Mouse (Mus musculus): ENCODE data around the gene Brd3. TPM values are rescaled to one million over a fixed set of nuclear protein-coding genes. Genes with fewer than 3 reads are reported as not detected.
"Not testable (repeated sequence)": the region's sequence is repeated elsewhere in the genome, so short reads cannot be mapped to it uniquely, and the experiment has no call there.

Gene Brd3
- polyA plus RNA-seq, 1 experiment from 2014 or later = 124 TPM

DNA sequence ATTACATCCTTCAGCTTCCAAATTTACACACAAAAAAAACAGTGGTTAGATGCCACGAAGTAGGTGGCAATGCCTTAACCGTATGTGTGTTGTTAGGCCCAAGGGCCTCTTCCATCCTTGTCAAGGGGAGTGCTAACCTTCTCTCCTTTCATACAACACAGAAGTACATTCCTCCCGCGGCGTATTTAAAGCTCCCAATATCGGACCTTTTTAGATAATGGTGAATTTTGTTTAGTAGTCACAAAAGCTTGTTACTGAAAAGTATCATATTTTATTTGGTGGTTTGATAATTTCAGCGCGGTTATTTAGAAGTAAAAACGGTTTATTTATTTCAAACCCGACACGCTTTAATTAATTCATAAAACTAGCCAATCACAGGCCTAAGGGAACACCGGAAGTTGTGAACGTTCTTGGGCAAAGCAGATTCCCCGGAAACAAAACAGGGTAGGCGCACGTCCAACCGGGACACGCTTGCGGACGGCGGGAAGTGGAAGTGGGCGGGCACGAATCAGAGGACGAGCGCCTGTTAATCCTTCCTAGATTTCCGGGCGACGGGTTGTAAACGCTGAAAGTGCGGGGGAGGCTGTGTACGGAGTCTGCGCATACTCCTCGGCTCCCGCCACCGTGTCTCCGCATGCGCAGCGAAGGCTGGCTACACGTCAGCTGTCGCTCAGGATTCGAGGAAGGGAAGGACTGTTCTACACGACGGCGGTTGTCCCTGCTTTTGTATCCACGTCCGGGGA is 32.5 kb upstream of the Brd3 start:
- WGBS = under 1% methylated on average over 46 of the region's 46 CpGs
- H3K9ac ChIP-seq = peak overlapping the region; percentile 60
- peak overlapping the region; percentile 87 for H3K27ac ChIP-seq
- H3K4me1 ChIP-seq = peaks cover 18% of the 10 kb centered on the region
- no peaks in the 10 kb centered on the region for H3K9me3 ChIP-seq (replicated peaks)
- ATAC-seq (replicated peaks; ENCODE audit: low FRiP score) = peak; percentile 98
- peak overlapping the region; percentile 72 for H3K4me2 ChIP-seq
- no peaks in the 10 kb centered on the region for H3K27me3 ChIP-seq
- peak overlapping the region; percentile 47 for H3K4me3 ChIP-seq (replicated peaks)
- peaks cover 26% of the 10 kb centered on the region for H3K36me3 ChIP-seq

DNA sequence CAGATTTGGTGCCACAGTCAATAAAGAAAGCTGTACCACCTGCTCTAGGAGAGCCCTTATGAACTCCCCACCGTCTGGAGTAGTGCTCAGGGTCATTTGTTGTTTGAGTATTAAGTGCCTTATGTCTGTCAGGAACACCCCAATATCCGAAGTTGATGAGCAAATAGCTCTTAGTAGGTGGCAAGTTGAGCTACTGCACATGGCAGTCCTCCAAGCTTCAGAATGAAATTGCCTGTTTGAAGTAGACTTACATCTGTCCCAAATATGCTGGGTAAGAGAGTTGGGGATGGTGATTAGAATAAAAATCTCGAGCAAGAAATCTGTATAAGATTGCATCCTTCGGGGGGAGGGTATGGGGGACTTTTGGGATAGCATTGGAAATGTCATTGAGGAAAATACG is 31.9 kb upstream of the Brd3 start:
- Histone ChIP-seq H3K9me3 (replicated peaks) (no peaks in the 10 kb centered on the region), H3K27me3 (no peaks in the 10 kb centered on the region), H3K36me3 (peaks cover 32% of the 10 kb centered on the region), H3K27ac (peak overlapping the region; percentile 87), H3K4me3 (replicated peaks) (peak overlapping the region; percentile 47), H3K4me2 (peak overlapping the region; percentile 72), H3K4me1 (peaks cover 18% of the 10 kb centered on the region), H3K9ac (no peak overlapping the region)
- 16% methylated on average over 5 of the region's 5 CpGs for WGBS
- no peak for ATAC-seq (replicated peaks; ENCODE audit: low FRiP score)

DNA sequence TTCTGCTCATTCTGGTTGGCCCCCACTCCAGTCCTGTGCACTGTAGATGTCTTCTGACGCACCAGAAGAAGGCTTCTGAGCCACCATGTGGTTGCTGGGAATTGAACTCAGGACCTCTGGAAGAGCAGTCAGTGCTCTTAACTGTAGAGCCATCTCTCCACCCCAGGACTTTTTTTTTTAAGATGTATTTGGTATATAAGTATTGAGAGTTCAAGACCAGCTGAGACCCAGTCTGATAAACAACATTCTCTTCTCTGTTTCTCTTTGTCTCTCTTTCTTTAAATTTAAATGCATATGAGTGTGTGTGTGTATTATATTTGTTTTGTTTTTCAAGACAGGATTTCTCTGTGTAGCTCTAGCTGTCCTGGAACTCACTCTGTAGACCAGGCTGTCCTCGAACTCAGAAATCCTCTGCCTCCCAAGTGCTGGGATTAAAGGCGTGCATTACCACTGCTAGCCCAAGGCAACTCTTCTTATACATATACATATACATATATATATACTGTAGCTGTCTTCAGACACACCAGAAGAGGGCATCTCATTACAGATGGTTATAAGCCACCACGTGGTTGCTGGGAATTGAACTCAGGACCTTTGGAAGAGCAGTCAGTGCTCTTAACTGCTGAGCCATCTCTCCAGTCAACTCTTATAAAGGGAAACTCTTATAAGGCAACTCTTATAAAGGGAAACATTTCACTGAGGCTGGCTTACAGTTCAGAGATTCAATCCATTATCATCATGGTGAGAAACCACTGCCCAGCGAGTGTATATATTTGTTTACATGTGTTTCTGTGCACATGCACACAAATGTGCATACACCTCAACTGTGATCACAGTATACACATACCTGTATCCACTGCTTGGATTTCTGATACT is 31.2 kb upstream of the Brd3 start:
- not testable (repeated sequence) for H3K9me3 ChIP-seq (replicated peaks); H3K9ac ChIP-seq; H3K27me3 ChIP-seq; ATAC-seq (replicated peaks; ENCODE audit: low FRiP score)
- Histone ChIP-seq H3K4me3 (replicated peaks) (peak overlapping the region; percentile 47; the same call in 1 of the 2 replicates), H3K4me1 (peaks cover 18% of the 10 kb centered on the region), H3K27ac (peak overlapping the region; percentile 87), H3K36me3 (peaks cover 38% of the 10 kb centered on the region), H3K4me2 (peak overlapping the region; percentile 72)
- WGBS = 66% methylated on average over 5 of the region's 5 CpGs

DNA sequence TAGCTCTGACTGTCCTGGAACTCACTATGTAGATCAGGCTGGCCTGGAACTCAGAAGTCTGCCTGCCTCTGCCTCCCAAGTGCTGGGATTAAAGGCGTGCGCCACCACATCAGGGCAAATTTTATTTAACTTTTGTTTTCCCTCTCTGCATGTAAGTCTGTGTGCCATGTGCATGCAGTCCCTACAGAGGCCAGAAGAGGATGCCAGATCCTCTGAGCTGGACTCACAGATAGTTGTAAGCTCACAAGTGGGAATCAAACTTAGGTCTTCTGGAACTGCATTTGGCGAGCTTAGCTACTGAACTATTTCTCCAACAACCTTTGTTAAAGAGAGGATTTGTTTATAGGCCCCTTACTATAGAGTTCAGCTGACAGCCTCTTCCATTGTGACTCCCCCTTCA is 10.8 kb upstream of the Brd3 start:
- H3K9me3 ChIP-seq (replicated peaks) = no peaks in the 10 kb centered on the region
- no peak overlapping the region for H3K9ac ChIP-seq
- no peaks in the 10 kb centered on the region for H3K27me3 ChIP-seq
- no peak overlapping the region for H3K4me3 ChIP-seq (replicated peaks)
- WGBS = 92% methylated on average over 3 of the region's 3 CpGs
- H3K4me2 ChIP-seq = no peak overlapping the region
- no peak overlapping the region for H3K27ac ChIP-seq
- H3K4me1 ChIP-seq = peaks cover 30% of the 10 kb centered on the region
- no peak for ATAC-seq (replicated peaks; ENCODE audit: low FRiP score)
- peaks cover 54% of the 10 kb centered on the region for H3K36me3 ChIP-seq

DNA sequence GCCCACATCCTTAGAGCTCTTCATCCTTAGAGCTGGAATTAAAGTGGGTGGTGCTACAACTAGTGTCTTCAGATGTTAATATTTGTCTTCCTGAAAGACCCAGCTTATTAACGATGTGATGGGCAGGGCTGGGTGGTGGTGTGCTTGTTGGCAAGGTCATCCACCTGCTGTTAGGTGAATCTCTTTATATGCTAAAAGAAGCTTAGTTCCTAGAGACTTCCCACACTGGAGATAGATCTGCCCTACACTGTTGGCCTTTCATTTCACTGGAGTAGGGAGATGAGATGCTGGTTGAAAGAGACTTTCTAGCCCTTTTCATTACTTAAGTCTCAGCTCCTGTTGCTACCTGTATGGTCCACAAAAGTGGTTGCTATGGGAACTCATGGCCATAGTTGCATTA is 8.8 kb upstream of the Brd3 start:
- H3K27me3 ChIP-seq = no peaks in the 10 kb centered on the region
- H3K9ac ChIP-seq = peak overlapping the region; percentile 88
- no peak overlapping the region for H3K27ac ChIP-seq
- no peak for ATAC-seq (replicated peaks; ENCODE audit: low FRiP score)
- H3K36me3 ChIP-seq = peaks cover 34% of the 10 kb centered on the region
- WGBS = 5% methylated on average over 1 of the region's 1 CpGs
- H3K4me3 ChIP-seq (replicated peaks) = peak overlapping the region; percentile 81
- peak overlapping the region; percentile 93 for H3K4me2 ChIP-seq
- H3K4me1 ChIP-seq = peaks cover 30% of the 10 kb centered on the region
- H3K9me3 ChIP-seq (replicated peaks) = 0 out of 2 replicates have a peak, but pooled peaks cover 3% of the 10 kb centered on the region

DNA sequence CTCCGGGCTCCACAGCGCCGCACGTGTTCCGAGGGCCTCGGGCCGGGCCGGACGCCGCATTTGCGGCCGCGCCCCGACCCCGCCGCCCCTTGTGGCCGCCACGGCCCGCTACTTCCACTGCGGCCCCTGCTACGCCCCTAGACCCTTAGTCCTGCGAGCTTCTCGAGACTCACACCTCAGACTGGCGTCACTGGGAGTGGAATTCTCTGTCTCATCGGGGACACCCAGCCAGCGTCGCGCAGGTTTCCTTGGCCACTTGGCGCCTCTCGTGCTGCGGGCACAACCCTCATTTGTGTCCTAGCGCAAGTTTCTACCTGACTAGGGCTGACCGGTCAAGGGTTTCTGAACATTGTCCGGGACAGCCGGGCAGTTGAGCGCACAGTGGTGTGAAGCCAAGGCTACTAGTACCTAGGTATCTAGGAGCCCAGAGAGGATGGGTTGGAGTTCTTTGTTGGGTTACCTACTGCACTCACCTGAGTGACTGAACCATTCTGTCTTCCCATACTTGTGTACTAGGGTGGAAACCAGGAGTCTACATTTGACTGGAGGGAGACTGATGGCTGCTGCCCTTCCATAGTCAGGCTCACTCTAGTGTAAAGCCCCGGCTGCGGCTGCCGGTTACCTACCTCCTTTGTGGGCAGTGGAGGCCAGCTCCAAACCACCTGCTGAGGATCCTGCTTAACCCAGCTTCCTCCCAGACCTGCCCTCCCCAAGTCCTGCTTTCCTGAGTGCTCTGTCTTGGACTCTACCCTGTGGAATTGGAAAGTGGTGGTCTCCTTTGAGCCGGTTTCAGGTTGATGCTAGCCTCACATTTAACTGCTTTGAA is 8.1 kb upstream of the Brd3 start:
- WGBS = under 1% methylated on average over 40 of the region's 40 CpGs
- H3K9ac ChIP-seq = peak overlapping the region; percentile 88
- peak; percentile 69 for ATAC-seq (replicated peaks; ENCODE audit: low FRiP score)

DNA sequence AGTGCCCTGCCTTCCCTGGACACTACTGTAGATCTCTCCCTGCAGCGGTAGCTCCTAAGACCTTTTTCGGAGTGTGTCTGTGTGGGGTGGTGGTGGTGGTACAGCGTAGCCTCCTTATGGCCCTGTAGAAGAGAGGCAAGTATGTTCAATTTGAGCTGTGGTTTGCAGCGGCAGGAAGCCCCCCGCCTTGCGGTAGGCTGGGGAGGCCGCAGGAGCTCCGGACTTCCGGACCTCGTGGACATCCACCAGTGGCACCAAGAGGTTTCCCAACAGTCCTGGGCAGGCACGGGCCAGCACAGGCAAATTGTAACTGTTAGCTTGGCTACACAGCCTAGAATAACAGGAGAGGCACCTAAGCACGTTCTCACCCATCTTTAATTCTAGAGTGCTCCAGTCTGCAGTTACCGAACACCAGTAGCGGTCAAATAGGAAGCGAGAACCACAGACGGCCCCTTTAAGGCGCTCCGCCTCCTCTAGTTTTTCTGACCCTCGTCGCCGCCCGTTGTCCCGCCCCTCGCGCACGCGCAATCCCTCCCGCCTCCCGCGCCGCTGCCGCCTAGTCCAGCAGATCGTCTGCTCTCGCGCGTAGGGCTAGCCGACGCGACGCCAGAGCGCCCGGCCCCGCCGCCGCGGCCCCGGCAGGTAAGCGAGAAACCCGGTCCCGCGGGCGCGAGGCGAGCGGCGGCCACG is 7.3 kb upstream of the Brd3 start, which contains the start of gene Wdr5:
Gene Wdr5 (plus strand): TSS at position 519 of the 690 bp plus-strand sequence.
- peaks cover 30% of the 10 kb centered on the region for H3K4me1 ChIP-seq

More for the DNA sequence above, 8.1 kb upstream of the Brd3 start:
- peaks cover 27% of the 10 kb centered on the region for H3K36me3 ChIP-seq
- H3K27ac ChIP-seq = peak overlapping the region; percentile 91
- H3K4me1 ChIP-seq = peaks cover 30% of the 10 kb centered on the region
- H3K4me2 ChIP-seq = peak overlapping the region; percentile 93
- H3K9me3 ChIP-seq (replicated peaks) = 0 out of 2 replicates have a peak, but pooled peaks cover 3% of the 10 kb centered on the region
- peak overlapping the region; percentile 81 for H3K4me3 ChIP-seq (replicated peaks)
- no peaks in the 10 kb centered on the region for H3K27me3 ChIP-seq

DNA sequence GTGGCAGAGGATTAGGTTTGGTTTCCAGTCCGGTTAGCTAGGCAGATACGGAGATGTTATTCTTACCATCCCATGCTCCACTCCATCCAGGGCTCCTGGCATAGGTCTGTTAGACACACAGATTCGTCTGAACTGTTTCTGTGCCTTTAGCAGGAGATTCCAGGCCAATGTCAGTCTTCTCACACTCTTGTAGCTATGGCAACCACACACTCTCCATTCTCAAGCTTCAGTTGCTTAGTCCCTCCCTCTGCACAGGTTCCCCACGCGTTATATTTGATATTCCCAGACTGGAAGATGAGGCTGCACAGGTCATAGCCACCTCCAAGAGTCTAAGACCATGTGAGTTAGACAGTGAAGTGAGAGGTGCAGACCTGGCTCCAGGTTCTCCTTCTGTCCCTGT is 6.4 kb upstream of the Brd3 start:
- 0 out of 2 replicates have a peak, but pooled peaks cover 3% of the 10 kb centered on the region for H3K9me3 ChIP-seq (replicated peaks)
- 65% methylated on average over 5 of the region's 5 CpGs for WGBS
- peak overlapping the region; percentile 81 for H3K4me3 ChIP-seq (replicated peaks)
- H3K4me1 ChIP-seq = peaks cover 30% of the 10 kb centered on the region
- H3K27ac ChIP-seq = peak overlapping the region; percentile 91
- no peaks in the 10 kb centered on the region for H3K27me3 ChIP-seq
- peak overlapping the region; percentile 88 for H3K9ac ChIP-seq
- no peak for ATAC-seq (replicated peaks; ENCODE audit: low FRiP score)
- H3K36me3 ChIP-seq = peaks cover 10% of the 10 kb centered on the region
- H3K4me2 ChIP-seq = peak overlapping the region; percentile 93

More for the DNA sequence above, 7.3 kb upstream of the Brd3 start, which contains the start of gene Wdr5:
- peak within 1 kb of the TSS; percentile 91 for H3K27ac ChIP-seq
- H3K27me3 ChIP-seq = no peaks in the 10 kb centered on the region
- peak within 1 kb of the TSS; percentile 93 for H3K4me2 ChIP-seq
- peak; percentile 93 for ATAC-seq (replicated peaks; ENCODE audit: low FRiP score)
- 0 out of 2 replicates have a peak, but pooled peaks cover 3% of the 10 kb centered on the region for H3K9me3 ChIP-seq (replicated peaks)
- H3K4me3 ChIP-seq (replicated peaks) = peak within 1 kb of the TSS; percentile 81
- H3K9ac ChIP-seq = peak within 1 kb of the TSS; percentile 88
- WGBS = under 1% methylated on average over 56 of the region's 57 CpGs
- peaks cover 19% of the 10 kb centered on the region for H3K36me3 ChIP-seq

DNA sequence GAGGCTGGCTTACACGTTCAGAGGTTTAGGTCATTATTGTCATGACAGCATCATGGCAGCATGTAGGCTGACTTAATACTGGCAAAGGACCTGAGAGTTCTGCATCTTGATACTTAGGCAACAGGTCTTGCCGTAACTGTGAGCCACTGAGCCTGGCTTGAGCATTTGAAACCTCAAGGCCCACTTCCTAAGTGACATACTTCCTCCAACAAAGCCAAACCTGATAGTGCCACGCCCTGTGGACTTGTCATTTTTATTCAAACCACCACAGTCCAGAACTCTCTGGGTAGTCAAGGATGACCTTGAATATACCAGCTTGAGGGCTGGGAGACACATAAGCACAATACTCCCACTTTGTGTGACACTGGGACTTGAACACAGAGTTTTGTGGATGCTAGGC is 5.4 kb upstream of the Brd3 start:
- no peak overlapping the region for H3K27ac ChIP-seq

DNA sequence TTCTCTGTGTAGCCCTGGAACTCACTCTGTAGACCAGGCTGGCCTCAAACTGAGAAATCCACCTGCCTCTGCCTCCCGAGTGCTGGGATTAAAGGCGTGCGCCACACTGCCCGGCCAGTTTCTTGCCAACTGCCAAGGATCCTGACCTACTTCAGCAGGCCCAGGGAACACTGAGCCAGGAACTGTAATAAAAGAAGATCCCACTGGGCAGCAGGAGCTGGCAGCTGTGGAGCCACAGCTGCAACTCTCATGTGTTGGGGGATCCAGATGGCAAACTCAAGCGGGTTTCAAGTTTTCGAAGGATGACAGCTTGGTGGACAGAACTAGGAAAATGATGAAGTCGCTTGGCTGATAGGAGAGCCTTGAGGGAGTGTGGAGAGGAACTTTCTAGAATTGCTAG is 3.2 kb upstream of the Brd3 start:
- Histone ChIP-seq H3K4me2 (no peak overlapping the region), H3K9me3 (replicated peaks) (0 out of 2 replicates have a peak, but pooled peaks cover 3% of the 10 kb centered on the region), H3K4me3 (replicated peaks) (no peak overlapping the region), H3K27me3 (no peaks in the 10 kb centered on the region), H3K4me1 (peaks cover 12% of the 10 kb centered on the region), H3K9ac (no peak overlapping the region), H3K36me3 (no peaks in the 10 kb centered on the region), H3K27ac (no peak overlapping the region)
- ATAC-seq (replicated peaks; ENCODE audit: low FRiP score) = no peak
- WGBS = 93% methylated on average over 7 of the region's 7 CpGs

More for the DNA sequence above, 5.4 kb upstream of the Brd3 start:
- Histone ChIP-seq H3K4me1 (peaks cover 30% of the 10 kb centered on the region), H3K9ac (no peak overlapping the region), H3K36me3 (peaks cover under 1% of the 10 kb centered on the region), H3K4me3 (replicated peaks) (no peak overlapping the region), H3K4me2 (no peak overlapping the region), H3K27me3 (no peaks in the 10 kb centered on the region), H3K9me3 (replicated peaks) (0 out of 2 replicates have a peak, but pooled peaks cover 3% of the 10 kb centered on the region)
- 94% methylated on average over 3 of the region's 3 CpGs for WGBS
- no peak for ATAC-seq (replicated peaks; ENCODE audit: low FRiP score)

DNA sequence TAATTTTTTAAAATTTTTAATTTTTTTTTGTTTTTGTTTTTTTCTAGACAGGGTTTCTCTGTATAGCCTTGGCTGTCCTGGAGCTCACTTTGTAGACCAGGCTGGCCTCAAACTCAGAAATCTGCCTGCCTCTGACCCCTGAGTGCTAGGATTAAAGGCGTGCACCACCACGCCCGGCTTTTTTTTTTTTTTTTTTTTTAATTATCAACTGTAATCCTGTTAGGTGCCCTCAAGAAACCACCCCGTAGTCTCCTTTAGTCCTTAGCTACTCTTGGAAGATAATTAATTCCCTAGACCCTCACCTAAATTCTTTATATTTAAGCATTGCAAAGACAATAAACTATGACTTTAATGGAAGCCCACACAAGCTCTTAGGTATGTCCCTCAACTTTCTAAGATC is 804 bp downstream of the Brd3 start:
- H3K36me3 ChIP-seq; H3K27me3 ChIP-seq; H3K9ac ChIP-seq; ATAC-seq (replicated peaks; ENCODE audit: low FRiP score); H3K4me2 ChIP-seq; H3K4me3 ChIP-seq (replicated peaks); H3K27ac ChIP-seq; H3K9me3 ChIP-seq (replicated peaks): not testable (repeated sequence)
- H3K4me1 ChIP-seq = peaks cover 23% of the 10 kb centered on the region
- WGBS = 87% methylated on average over 4 of the region's 4 CpGs
